Mouse (Mus musculus): ENCODE measurements around the gene Eya2. TPM values are rescaled to one million over a fixed set of nuclear protein-coding genes. Genes with fewer than 3 reads are reported as not detected.

Gene Eya2
- total RNA-seq, 2 experiments from 2014 or later: 1.8 to 2.5 TPM

- intact Hi-C loops (cut with DNase I): no loop called here
Observed at GRCm38 (mm10) chr2:165584563-165584962, 10.3 kb upstream of the Eya2 start.

GRCm38 (mm10) chr2:165590742-165591141 lies 4.1 kb upstream of the Eya2 start:
- intact Hi-C loops (cut with DNase I): no loop called here

More at GRCm38 (mm10) chr2:165584563-165584962, 10.3 kb upstream of the Eya2 start:
- no peak for DNase-seq

GRCm38 (mm10) chr2:165593763-165594162 lies 1.1 kb upstream of the Eya2 start:
- intact Hi-C loops (cut with DNase I): no loop called here
- no peak for DNase-seq

More at GRCm38 (mm10) chr2:165590742-165591141, 4.1 kb upstream of the Eya2 start:
- no peak for DNase-seq

GRCm38 (mm10) chr2:165595676-165596070 lies 841 bp downstream of the Eya2 start:
- intact Hi-C loops (cut with DNase I): no loop called here
- no peak for DNase-seq

- intact Hi-C loops (cut with DNase I): no loop called here
- no peak for DNase-seq
Observed at GRCm38 (mm10) chr2:165596141-165596540, 1.3 kb downstream of the Eya2 start.

GRCm38 (mm10) chr2:165597536-165597935 lies 2.7 kb downstream of the Eya2 start:
- intact Hi-C loops (cut with DNase I): no loop called here

GRCm38 (mm10) chr2:165598139-165598538 lies 3.3 kb downstream of the Eya2 start:
- intact Hi-C loops (cut with DNase I): no loop called here
- no peak for DNase-seq

More at GRCm38 (mm10) chr2:165597536-165597935, 2.7 kb downstream of the Eya2 start:
- DNase-seq: no peak

- no peak for DNase-seq
- intact Hi-C loops (cut with DNase I): no loop called here
Observed at GRCm38 (mm10) chr2:165599566-165599965, 4.7 kb downstream of the Eya2 start.

GRCm38 (mm10) chr2:165600926-165601325 lies 6.1 kb downstream of the Eya2 start:
- no peak for DNase-seq

GRCm38 (mm10) chr2:165601605-165602004 lies 6.8 kb downstream of the Eya2 start:
- intact Hi-C loops (cut with DNase I): no loop called here

More at GRCm38 (mm10) chr2:165600926-165601325, 6.1 kb downstream of the Eya2 start:
- intact Hi-C loops (cut with DNase I): no loop called here

GRCm38 (mm10) chr2:165603775-165604174 lies 8.9 kb downstream of the Eya2 start:
- intact Hi-C loops (cut with DNase I): no loop called here

More at GRCm38 (mm10) chr2:165601605-165602004, 6.8 kb downstream of the Eya2 start:
- DNase-seq: no peak

GRCm38 (mm10) chr2:165611551-165612253 lies 16.9 kb downstream of the Eya2 start:
- no peak for DNase-seq
- intact Hi-C loops (cut with DNase I): no loop called here

More at GRCm38 (mm10) chr2:165603775-165604174, 8.9 kb downstream of the Eya2 start:
- no peak for DNase-seq

GRCm38 (mm10) chr2:165613741-165614339 lies 19.0 kb downstream of the Eya2 start:
- intact Hi-C loops (cut with DNase I): no loop called here
- DNase-seq: peak; percentile 62 to 74

- intact Hi-C loops (cut with DNase I): no loop called here
- DNase-seq: no peak
Observed at GRCm38 (mm10) chr2:165621488-165621887, 26.7 kb downstream of the Eya2 start.

GRCm38 (mm10) chr2:165622596-165622995 lies 27.8 kb downstream of the Eya2 start:
- intact Hi-C loops (cut with DNase I): no loop called here
- DNase-seq: no peak

GRCm38 (mm10) chr2:165626826-165627225 lies 32.0 kb downstream of the Eya2 start:
- DNase-seq: no peak
- intact Hi-C loops (cut with DNase I): no loop called here

GRCm38 (mm10) chr2:165627974-165628373 lies 33.1 kb downstream of the Eya2 start:
- intact Hi-C loops (cut with DNase I): no loop called here

GRCm38 (mm10) chr2:165629900-165630299 lies 35.1 kb downstream of the Eya2 start:
- intact Hi-C loops (cut with DNase I): no loop called here
- no peak for DNase-seq

More at GRCm38 (mm10) chr2:165627974-165628373, 33.1 kb downstream of the Eya2 start:
- DNase-seq: no peak

GRCm38 (mm10) chr2:165633011-165633785 lies 38.4 kb downstream of the Eya2 start:
- no peak for DNase-seq

GRCm38 (mm10) chr2:165634481-165634880 lies 39.6 kb downstream of the Eya2 start:
- no peak for DNase-seq
- intact Hi-C loops (cut with DNase I): no loop called here

More at GRCm38 (mm10) chr2:165633011-165633785, 38.4 kb downstream of the Eya2 start:
- intact Hi-C loops (cut with DNase I): no loop called here

Data from heart, postnatal 14 days (tissue).